Mouse (Mus musculus): ENCODE measurements around the gene F2r. TPM values are rescaled to one million over a fixed set of nuclear protein-coding genes. Genes with fewer than 3 reads are reported as not detected.
A peak's percentile ranks its signal among the peaks of the same experiment; 100 is the strongest.

F2r gene
- 5.7 and 10.9 TPM in 2 replicates for polyA plus RNA-seq (2012; ENCODE audit: insufficient read depth, insufficient read length, missing spikeins)

DNA sequence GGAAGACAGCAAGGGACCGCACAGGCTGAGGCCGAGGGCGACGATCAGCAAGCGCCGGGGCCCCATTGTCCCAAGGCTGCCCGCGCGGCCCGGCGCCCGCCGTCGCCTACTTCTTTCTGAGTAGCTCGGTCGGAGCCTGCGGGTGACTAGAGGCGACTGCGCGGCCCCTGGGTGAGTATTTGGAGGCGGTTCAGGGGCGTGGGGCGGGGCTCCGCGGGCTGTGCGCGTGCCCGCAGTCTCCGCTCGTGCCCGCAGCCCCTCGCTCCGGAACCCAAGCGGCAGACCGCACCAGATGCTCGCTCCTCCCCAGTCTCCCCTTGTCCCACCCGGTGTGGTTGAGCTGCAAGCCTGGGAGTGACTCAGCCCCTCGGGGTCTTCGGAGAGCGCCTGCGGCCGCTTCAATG, at the start of gene F2r:
Gene F2r, minus strand, starts transcription at position 179 of the 404 bp plus-strand sequence.
- H3K4me3 ChIP-seq (ENCODE audit: insufficient read depth, low read depth, low read length): peak within 1 kb of the TSS; percentile 95
- peak within 1 kb of the TSS; percentile 56 for H3K27ac ChIP-seq (replicated peaks; ENCODE audit: low read depth, low read length)
- H3K4me1 ChIP-seq (ENCODE audit: control insufficient read depth, insufficient read depth, insufficient read length, low read length): peaks cover 7% of the 10 kb centered on the region

- H3K27ac ChIP-seq (replicated peaks; ENCODE audit: low read depth, low read length): no peak overlapping the region
- no peak overlapping the region for H3K4me3 ChIP-seq (ENCODE audit: insufficient read depth, low read depth, low read length)
- H3K4me1 ChIP-seq (ENCODE audit: control insufficient read depth, insufficient read depth, insufficient read length, low read length): no peaks in the 10 kb centered on the region
These were observed 49.0 kb upstream of the F2r start for GRCm38 (mm10) chr13:95667260-95667659.

GRCm38 (mm10) chr13:95665644-95666356, 47.5 kb upstream of the F2r start:
- H3K4me3 ChIP-seq (ENCODE audit: insufficient read depth, low read depth, low read length): no peak overlapping the region

GRCm38 (mm10) chr13:95663834-95664233, 45.5 kb upstream of the F2r start:
- Histone ChIP-seq H3K4me1 (ENCODE audit: control insufficient read depth, insufficient read depth, insufficient read length, low read length) (no peaks in the 10 kb centered on the region; the same call in 1 of the 2 replicates), H3K27ac (replicated peaks; ENCODE audit: low read depth, low read length) (no peak overlapping the region), H3K4me3 (ENCODE audit: insufficient read depth, low read depth, low read length) (no peak overlapping the region)

More at GRCm38 (mm10) chr13:95665644-95666356, 47.5 kb upstream of the F2r start:
- Histone ChIP-seq H3K27ac (replicated peaks; ENCODE audit: low read depth, low read length) (no peak overlapping the region), H3K4me1 (ENCODE audit: control insufficient read depth, insufficient read depth, insufficient read length, low read length) (no peaks in the 10 kb centered on the region)

- H3K27ac ChIP-seq (replicated peaks; ENCODE audit: low read depth, low read length): peak overlapping the region; percentile 96
- H3K4me3 ChIP-seq (ENCODE audit: insufficient read depth, low read depth, low read length): peak overlapping the region; percentile 26; the same call in 1 of the 2 replicates
- H3K4me1 ChIP-seq (ENCODE audit: control insufficient read depth, insufficient read depth, insufficient read length, low read length): no peaks in the 10 kb centered on the region; the same call in 1 of the 2 replicates
These were observed 41.1 kb upstream of the F2r start for GRCm38 (mm10) chr13:95659432-95659831.

DNA sequence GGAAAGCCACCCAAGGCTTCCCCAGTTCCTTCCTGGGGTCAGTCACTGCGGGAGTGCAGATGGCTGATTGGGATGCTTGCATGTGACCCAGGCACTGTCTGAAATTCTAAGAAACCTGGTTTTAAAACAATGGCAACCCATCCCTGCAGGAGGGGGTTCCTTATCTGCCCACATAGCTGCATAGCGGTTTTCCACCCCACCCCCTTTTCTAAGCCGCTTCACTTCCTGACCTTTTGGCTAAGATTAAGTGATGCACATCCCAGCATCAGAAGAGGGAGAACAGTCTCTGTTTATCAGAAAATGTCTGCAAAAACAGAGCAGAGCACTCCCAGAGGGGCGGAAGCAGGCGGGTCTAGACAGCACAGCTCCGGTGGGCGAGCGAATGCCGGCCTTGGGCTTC, 38.9 kb upstream of the F2r start:
- no peak overlapping the region for H3K27ac ChIP-seq (replicated peaks; ENCODE audit: low read depth, low read length)
- H3K4me1 ChIP-seq (ENCODE audit: control insufficient read depth, insufficient read depth, insufficient read length, low read length): no peaks in the 10 kb centered on the region; the same call in 1 of the 2 replicates
- no peak overlapping the region for H3K4me3 ChIP-seq (ENCODE audit: insufficient read depth, low read depth, low read length)

- Histone ChIP-seq H3K27ac (replicated peaks; ENCODE audit: low read depth, low read length) (no peak overlapping the region), H3K4me1 (ENCODE audit: control insufficient read depth, insufficient read depth, insufficient read length, low read length) (peaks cover 12% of the 10 kb centered on the region; the same call in 1 of the 2 replicates), H3K4me3 (ENCODE audit: insufficient read depth, low read depth, low read length) (no peak overlapping the region)
These were observed 37.0 kb upstream of the F2r start for GRCm38 (mm10) chr13:95655284-95655683.

- H3K4me1 ChIP-seq (ENCODE audit: control insufficient read depth, insufficient read depth, insufficient read length, low read length): peaks cover 15% of the 10 kb centered on the region; the same call in 1 of the 2 replicates
- no peak overlapping the region for H3K4me3 ChIP-seq (ENCODE audit: insufficient read depth, low read depth, low read length)
- H3K27ac ChIP-seq (replicated peaks; ENCODE audit: low read depth, low read length): no peak overlapping the region
These were observed 35.4 kb upstream of the F2r start for GRCm38 (mm10) chr13:95653696-95654095.

DNA sequence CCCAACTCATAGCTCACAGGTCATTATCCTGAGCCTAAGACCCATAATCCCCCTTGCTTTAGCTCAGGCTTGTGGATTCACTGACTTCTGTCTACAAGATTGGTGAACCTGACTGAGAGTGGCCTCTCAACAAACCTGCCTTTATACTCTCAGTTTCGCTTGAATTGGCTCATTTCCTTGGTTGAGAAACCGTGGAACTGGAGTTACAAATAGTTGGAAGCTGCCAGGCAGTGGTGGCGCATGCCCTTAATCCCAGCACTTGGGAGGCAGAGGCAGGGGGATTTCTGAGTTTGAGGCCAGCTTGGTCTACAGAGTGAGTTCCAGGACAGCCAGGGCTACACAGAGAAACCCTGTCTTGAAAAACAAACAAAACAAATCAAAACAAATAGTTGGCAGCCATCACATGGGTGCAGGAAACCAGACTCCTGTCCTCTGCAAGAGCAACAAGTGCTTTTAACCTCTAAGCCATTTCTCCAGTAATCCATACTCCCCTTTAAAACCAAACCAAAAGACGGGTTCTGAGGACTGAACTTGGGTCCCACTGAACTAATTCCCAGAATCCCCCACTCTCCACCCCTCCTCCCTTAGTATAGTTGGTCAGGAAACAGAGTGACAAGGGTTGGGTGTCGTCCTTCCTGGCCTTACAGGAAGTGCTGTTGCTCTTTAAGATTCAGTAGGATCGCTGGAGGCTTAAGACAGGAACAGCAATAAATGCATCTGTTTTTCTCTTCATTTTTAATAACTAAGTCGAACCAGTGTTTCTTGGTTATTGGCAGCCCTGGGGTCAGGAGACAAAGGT, 33.8 kb upstream of the F2r start:
- peak overlapping the region; percentile 91 for H3K27ac ChIP-seq (replicated peaks; ENCODE audit: low read depth, low read length)

DNA sequence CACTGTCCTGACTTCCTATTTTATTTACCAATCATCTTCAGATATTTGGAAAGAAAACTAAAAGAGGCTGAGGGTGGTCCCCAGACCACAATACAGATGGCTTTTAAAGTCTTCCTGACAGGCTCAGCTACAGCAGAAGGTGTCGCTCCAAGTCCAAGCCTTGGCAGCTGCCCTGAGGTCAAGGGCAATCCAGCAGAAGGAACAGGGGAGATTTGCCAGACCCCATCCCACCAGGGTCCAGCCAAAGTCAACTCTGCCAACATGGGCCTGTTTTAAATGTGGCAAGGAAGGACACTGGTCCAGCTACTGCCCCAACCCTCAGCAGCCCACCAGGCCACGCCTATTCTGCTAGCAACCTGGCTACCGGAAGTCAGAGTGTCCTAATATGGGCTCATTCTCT, 31.7 kb upstream of the F2r start:
- peaks cover 20% of the 10 kb centered on the region; the same call in 1 of the 2 replicates for H3K4me1 ChIP-seq (ENCODE audit: control insufficient read depth, insufficient read depth, insufficient read length, low read length)
- no peak overlapping the region for H3K27ac ChIP-seq (replicated peaks; ENCODE audit: low read depth, low read length)
- H3K4me3 ChIP-seq (ENCODE audit: insufficient read depth, low read depth, low read length): no peak overlapping the region

More for the DNA sequence above, 33.8 kb upstream of the F2r start:
- Histone ChIP-seq H3K4me3 (ENCODE audit: insufficient read depth, low read depth, low read length) (no peak overlapping the region), H3K4me1 (ENCODE audit: control insufficient read depth, insufficient read depth, insufficient read length, low read length) (peaks cover 20% of the 10 kb centered on the region; the same call in 1 of the 2 replicates)

DNA sequence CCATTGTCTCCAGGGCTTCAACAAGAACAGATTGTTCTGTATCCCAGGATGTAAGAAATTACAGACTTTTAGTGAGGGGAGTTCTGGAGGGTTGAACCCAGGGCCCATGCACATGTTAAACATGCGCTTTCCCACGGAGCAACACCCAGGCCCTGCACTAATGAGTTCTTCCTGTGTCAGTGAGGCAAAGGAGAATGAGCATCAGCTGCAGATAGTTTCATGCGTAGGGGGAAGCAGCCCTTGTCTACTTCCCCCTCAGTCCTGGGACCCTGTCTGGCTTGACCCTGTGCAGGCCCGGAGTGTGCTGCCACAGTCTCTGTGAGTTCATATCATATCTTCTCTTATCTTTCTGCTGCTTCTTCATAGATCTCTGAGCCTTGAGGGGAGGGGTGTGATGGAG, 29.0 kb upstream of the F2r start:
- Histone ChIP-seq H3K4me3 (ENCODE audit: insufficient read depth, low read depth, low read length) (no peak overlapping the region), H3K4me1 (ENCODE audit: control insufficient read depth, insufficient read depth, insufficient read length, low read length) (peaks cover 20% of the 10 kb centered on the region; the same call in 1 of the 2 replicates), H3K27ac (replicated peaks; ENCODE audit: low read depth, low read length) (no peak overlapping the region)

GRCm38 (mm10) chr13:95646687-95647111, 28.4 kb upstream of the F2r start:
- Histone ChIP-seq H3K4me1 (ENCODE audit: control insufficient read depth, insufficient read depth, insufficient read length, low read length) (peaks cover 19% of the 10 kb centered on the region; the same call in 1 of the 2 replicates), H3K27ac (replicated peaks; ENCODE audit: low read depth, low read length) (peak overlapping the region; percentile 48), H3K4me3 (ENCODE audit: insufficient read depth, low read depth, low read length) (no peak overlapping the region)

DNA sequence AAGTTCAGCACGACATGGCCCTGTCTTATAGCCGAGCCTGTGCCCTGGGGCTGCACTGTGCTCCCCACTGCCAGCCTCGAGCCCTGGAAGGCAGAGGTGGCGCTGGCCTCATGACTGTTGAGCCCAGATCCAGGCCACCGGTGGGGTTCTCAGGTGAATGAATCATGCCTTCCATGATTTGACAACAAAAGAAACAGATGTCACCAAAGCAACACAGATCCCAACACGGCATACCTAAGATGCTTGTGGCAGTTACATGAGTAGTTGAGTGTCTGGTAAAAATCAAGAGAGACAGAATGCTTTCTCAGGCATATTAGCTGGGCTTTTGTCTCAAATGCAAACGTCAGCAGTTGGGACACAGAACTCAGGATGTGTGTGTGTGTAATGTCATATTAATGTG, 25.5 kb upstream of the F2r start:
- Histone ChIP-seq H3K4me1 (ENCODE audit: control insufficient read depth, insufficient read depth, insufficient read length, low read length) (peaks cover 8% of the 10 kb centered on the region; the same call in 1 of the 2 replicates), H3K27ac (replicated peaks; ENCODE audit: low read depth, low read length) (no peak overlapping the region), H3K4me3 (ENCODE audit: insufficient read depth, low read depth, low read length) (no peak overlapping the region)

- Histone ChIP-seq H3K27ac (replicated peaks; ENCODE audit: low read depth, low read length) (no peak overlapping the region), H3K4me1 (ENCODE audit: control insufficient read depth, insufficient read depth, insufficient read length, low read length) (peaks cover 4% of the 10 kb centered on the region; the same call in 1 of the 2 replicates), H3K4me3 (ENCODE audit: insufficient read depth, low read depth, low read length) (no peak overlapping the region)
These were observed 23.0 kb upstream of the F2r start for GRCm38 (mm10) chr13:95641061-95641986.

All from brown adipose tissue, adult 24 weeks (tissue).